Comparison of ENCODE assay signal across 13 mouse cellular contexts in the genomic region with DNA sequence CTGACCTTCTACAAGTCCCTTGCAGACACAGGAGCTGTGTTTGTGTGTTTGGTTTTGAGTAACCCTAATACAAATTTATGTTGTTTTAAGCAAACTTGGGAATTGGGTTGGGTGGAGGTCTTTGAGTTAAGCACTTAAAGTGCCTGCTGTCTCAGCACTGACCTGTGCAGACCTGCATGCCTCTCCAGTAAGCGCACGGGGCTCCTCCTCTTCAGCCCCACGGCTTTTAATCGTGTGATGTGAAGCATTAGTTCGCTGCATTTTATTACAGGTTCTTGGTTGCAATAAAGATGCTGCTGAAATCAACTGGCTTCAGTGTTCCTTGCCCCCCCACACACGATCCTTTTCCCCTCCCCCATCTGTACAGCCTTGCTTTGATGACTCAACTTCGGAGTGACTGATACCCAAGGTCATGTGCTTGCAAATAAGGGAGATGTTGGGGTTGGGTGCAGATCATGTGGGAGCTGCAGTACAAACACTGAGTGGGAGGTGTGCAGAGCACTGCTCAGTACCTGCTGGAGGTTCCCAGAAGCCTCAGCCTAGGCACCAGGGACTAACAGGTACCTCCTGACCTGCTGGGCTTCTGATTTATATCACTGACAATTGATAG. TPM values are rescaled to one million over a fixed set of nuclear protein-coding genes. Genes with fewer than 3 reads are reported as not detected.
DNase-seq lines count a peak whose midpoint lies in the region; ATAC-seq and TF ChIP-seq lines count a peak whose summit lies in the region.
"Had no signal": no experiment of that assay in that cellular context is flagged by ENCODE, and none has a peak within 500 bp of the region (broad histone marks: within the 10 kb centered on the region; RNA-seq: fewer than 3 reads in every experiment).

No protein-coding gene starts in this region.

- no peak for TF ChIP-seq POLR2A in bone marrow macrophage, adult 2 months (IDR thresholded peaks at IDR 0.05; ENCODE audit: borderline replicate concordance, low read depth, low read length)

- H3K36me3 ChIP-seq in liver, embryonic 16.5 days (ENCODE audit: control insufficient read depth, insufficient read depth): peaks cover 15% of the 10 kb centered on the region; the same call in 1 of the 2 replicates
- peaks cover 40% of the 10 kb centered on the region for H3K36me3 ChIP-seq in forebrain, embryonic 15.5 days

- 66% methylated on average over 7 of the region's 7 CpGs for WGBS in liver, embryonic 16.5 days (ENCODE audit: insufficient replicate concordance)
- 87% methylated on average over 7 of the region's 7 CpGs for WGBS in forebrain, embryonic 15.5 days

- intact Hi-C loops in heart, postnatal 14 days (cut with DNase I): loop anchor here (5.0 kb wide), 1 partner anchor 38 kb away; no protein-coding TSS in a partner anchor
- intact Hi-C loops in left cerebral cortex, postnatal 10 days (cut with DNase I): no loop called here

- no peaks in the 10 kb centered on the region for H3K27me3 ChIP-seq in liver, embryonic 16.5 days (ENCODE audit: control insufficient read depth, insufficient read depth, low read depth, low read length)
- no peaks in the 10 kb centered on the region for H3K27me3 ChIP-seq in forebrain, embryonic 15.5 days
- H3K27me3 ChIP-seq: neural tube, embryonic 12.5 days had no signal

- peak; percentile 67 for ATAC-seq in CD4-positive, CD25-positive, alpha-beta regulatory T cell, adult 4 months
- peak; percentile 90 for ATAC-seq in liver, embryonic 16.5 days (ENCODE audit: low read depth)
- ATAC-seq in forebrain, embryonic 15.5 days (replicated peaks): no peak

- H3K4me2 ChIP-seq in liver, embryonic 16.5 days (ENCODE audit: low read depth, low read length): no peak overlapping the region
- no peak overlapping the region for H3K4me2 ChIP-seq in forebrain, embryonic 15.5 days (replicated peaks)
- H3K4me2 ChIP-seq: neural tube, embryonic 12.5 days had no signal

- peak; percentile 82 for DNase-seq in heart, adult 11 months
- DNase-seq in heart, postnatal 14 days: no peak
- no peak for DNase-seq in lung, postnatal 10 days
- no peak for DNase-seq in left cerebral cortex, postnatal 10 days (ENCODE audit: extremely low spot score in 1 of 2, low spot score in 2 of 2)
- DNase-seq: thymus, adult 2 months had no signal

- H3K9me3 ChIP-seq in liver, embryonic 16.5 days (replicated peaks; ENCODE audit: control insufficient read depth, low read length): no peaks in the 10 kb centered on the region
- H3K9me3 ChIP-seq in forebrain, embryonic 15.5 days: no peaks in the 10 kb centered on the region
- H3K9me3 ChIP-seq: neural tube, embryonic 12.5 days had no signal

- peak overlapping the region; percentile 63 for H3K27ac ChIP-seq in bone marrow macrophage, adult 2 months (ENCODE audit: insufficient read depth, low read depth, low read length)
- no peak overlapping the region for H3K27ac ChIP-seq in liver, embryonic 16.5 days (ENCODE audit: low read length)
- no peak overlapping the region for H3K27ac ChIP-seq in forebrain, embryonic 15.5 days (replicated peaks)
- H3K27ac ChIP-seq: kidney, postnatal 0 days; neural tube, embryonic 12.5 days had no signal

- TF ChIP-seq CTCF in bone marrow macrophage, adult 2 months (IDR thresholded peaks at IDR 0.05; ENCODE audit: low read depth, low read length): no peak

- no peak overlapping the region for H3K9ac ChIP-seq in liver, embryonic 16.5 days (ENCODE audit: low read depth, low read length)
- H3K9ac ChIP-seq in forebrain, embryonic 15.5 days (replicated peaks): no peak overlapping the region
- H3K9ac ChIP-seq: neural tube, embryonic 12.5 days had no signal

- peaks cover 34% of the 10 kb centered on the region for H3K4me1 ChIP-seq in bone marrow macrophage, adult 2 months (ENCODE audit: control insufficient read depth, insufficient read depth, low read length)
- H3K4me1 ChIP-seq in liver, embryonic 16.5 days (ENCODE audit: control insufficient read depth, low read depth, low read length): peaks cover 8% of the 10 kb centered on the region
- H3K4me1 ChIP-seq in forebrain, embryonic 15.5 days: no peaks in the 10 kb centered on the region
- H3K4me1 ChIP-seq: neural tube, embryonic 12.5 days had no signal

- no peak overlapping the region for H3K4me3 ChIP-seq in bone marrow macrophage, adult 2 months (ENCODE audit: insufficient read depth, low read length)
- no peak overlapping the region for H3K4me3 ChIP-seq in liver, embryonic 16.5 days (ENCODE audit: low read depth, low read length)
- no peak overlapping the region for H3K4me3 ChIP-seq in forebrain, embryonic 15.5 days
- H3K4me3 ChIP-seq: neural tube, embryonic 12.5 days had no signal

RNA-seq across cellular contexts. Expression of a gene that starts 17.0 kb away (rescaled TPM):
- 10 to 100 TPM in 1 of 2 experiments, 1 to 10 TPM in 1; 8.6 to 10.5 TPM for total RNA-seq in heart, postnatal 14 days (2021)
- under 1 TPM in 1 of 2 experiments, not detected in 1; 0.05 TPM for polyA plus RNA-seq in CD4-positive, CD25-positive, alpha-beta regulatory T cell, adult 4 months (2017; shearing (Covaris generic))
- polyA plus RNA-seq in bone marrow macrophage, adult 2 months (2012; ENCODE audit: insufficient read depth, insufficient read length, missing spikeins): 0.15 TPM in 1 of 2 replicates, not detected in the other
- polyA plus RNA-seq in liver, embryonic 16.5 days (2015; fragmentation: Nextera tagmentation; extraction: Ambion mirVana): 6.8 and 9.4 TPM in 2 replicates
- polyA plus RNA-seq in forebrain, embryonic 15.5 days (2015; fragmentation: Nextera tagmentation; extraction: Ambion mirVana): 13.0 and 14.6 TPM in 2 replicates
- total RNA-seq in left cerebral cortex, postnatal 10 days (2021): 10 to 100 TPM; 25.5 to 29.2 TPM

RNA-seq across cellular contexts. Expression of a gene that starts 52.1 kb away (rescaled TPM):
- 10 to 100 TPM; 67.5 to 74.3 TPM for total RNA-seq in heart, postnatal 14 days (2021)
- polyA plus RNA-seq in CD4-positive, CD25-positive, alpha-beta regulatory T cell, adult 4 months (2017; shearing (Covaris generic)): 10 to 100 TPM; 19.9 to 23.4 TPM
- polyA plus RNA-seq in bone marrow macrophage, adult 2 months (2012; ENCODE audit: insufficient read depth, insufficient read length, missing spikeins): 57.3 and 73.7 TPM in 2 replicates
- 18.8 and 20.1 TPM in 2 replicates for polyA plus RNA-seq in liver, embryonic 16.5 days (2015; fragmentation: Nextera tagmentation; extraction: Ambion mirVana)
- polyA plus RNA-seq in forebrain, embryonic 15.5 days (2015; fragmentation: Nextera tagmentation; extraction: Ambion mirVana): 42.5 and 44.5 TPM in 2 replicates
- 100 to 1,000 TPM; 128 to 131 TPM for total RNA-seq in left cerebral cortex, postnatal 10 days (2021)

RNA-seq across cellular contexts. Expression of a gene that starts 56.7 kb away (rescaled TPM):
- under 1 TPM; 0.22 to 0.24 TPM for total RNA-seq in heart, postnatal 14 days (2021)
- polyA plus RNA-seq in CD4-positive, CD25-positive, alpha-beta regulatory T cell, adult 4 months (2017; shearing (Covaris generic)): not detected
- not detected in 2 replicates for polyA plus RNA-seq in bone marrow macrophage, adult 2 months (2012; ENCODE audit: insufficient read depth, insufficient read length, missing spikeins)
- 0.04 TPM in 1 of 2 replicates, not detected in the other for polyA plus RNA-seq in liver, embryonic 16.5 days (2015; fragmentation: Nextera tagmentation; extraction: Ambion mirVana)
- polyA plus RNA-seq in forebrain, embryonic 15.5 days (2015; fragmentation: Nextera tagmentation; extraction: Ambion mirVana): 9.6 and 9.8 TPM in 2 replicates
- 1 to 10 TPM; 2.5 to 4.2 TPM for total RNA-seq in left cerebral cortex, postnatal 10 days (2021)
- total RNA-seq: hematopoietic stem cell, adult 5-6 weeks; megakaryocyte-erythroid progenitor cell, adult 5-6 weeks had no signal

Comparison
In these comparisons a context has a peak if more than half of its experiments do, and no peak if none do; other contexts are left out.
1. RNA of a gene that starts 56.7 kb away (polyA plus RNA-seq): 9.6 to 9.8 TPM in forebrain, embryonic 15.5 days; 0.04 TPM in liver, embryonic 16.5 days, not detected in CD4-positive, CD25-positive, alpha-beta regulatory T cell, adult 4 months and not detected in bone marrow macrophage, adult 2 months; every median in the first group is over 10 times any median in the second.